Mouse (Mus musculus) urinary bladder, postnatal 10 days (tissue): ENCODE measurements around the gene Rad51c.
A peak's percentile ranks its signal among the peaks of the same experiment; 100 is the strongest.
"Not testable (repeated sequence)": the region's sequence is repeated elsewhere in the genome, so short reads cannot be mapped to it uniquely, and the experiment has no call there.

Experiments used
- DNase-seq: peaks from one replicate; pipeline ENCODE4 v3.0.0; 2022; ENCODE audit warnings: low spot score

Rad51c gene

GRCm38 (mm10) chr11:87404876-87405275 lies at the start of gene Rad51c, which contains the start of gene Tex14:
Rad51c (minus strand) TSS chr11:87404954.
Tex14 (plus strand) TSS chr11:87405065.
- no peak for DNase-seq

- no peak for DNase-seq
These were observed 49.4 kb upstream of the Rad51c start for GRCm38 (mm10) chr11:87454035-87454690.

- no peak for DNase-seq
These were observed 48.7 kb upstream of the Rad51c start for GRCm38 (mm10) chr11:87453216-87454034.

- not testable (repeated sequence) for DNase-seq
These were observed 48.0 kb upstream of the Rad51c start for GRCm38 (mm10) chr11:87452779-87453178.

- DNase-seq: not testable (repeated sequence)
These were observed 45.1 kb upstream of the Rad51c start for GRCm38 (mm10) chr11:87449847-87450246.

GRCm38 (mm10) chr11:87449200-87449547 lies 44.4 kb upstream of the Rad51c start:
- no peak for DNase-seq

- DNase-seq: not testable (repeated sequence)
These were observed 43.9 kb upstream of the Rad51c start for GRCm38 (mm10) chr11:87448476-87449199.

- peak; percentile 72 for DNase-seq
These were observed 43.3 kb upstream of the Rad51c start for GRCm38 (mm10) chr11:87448081-87448475.

- no peak for DNase-seq
These were observed 42.7 kb upstream of the Rad51c start for GRCm38 (mm10) chr11:87447429-87447828.

GRCm38 (mm10) chr11:87446159-87446558 lies 41.4 kb upstream of the Rad51c start:
- no peak for DNase-seq

- not testable (repeated sequence) for DNase-seq
These were observed 40.8 kb upstream of the Rad51c start for GRCm38 (mm10) chr11:87445593-87445992.

GRCm38 (mm10) chr11:87444735-87445428 lies 40.1 kb upstream of the Rad51c start:
- DNase-seq: no peak

GRCm38 (mm10) chr11:87444056-87444455 lies 39.3 kb upstream of the Rad51c start:
- not testable (repeated sequence) for DNase-seq

- DNase-seq: no peak
These were observed 38.7 kb upstream of the Rad51c start for GRCm38 (mm10) chr11:87443373-87443883.

- peak; percentile 34 for DNase-seq
These were observed 38.1 kb upstream of the Rad51c start for GRCm38 (mm10) chr11:87442643-87443372.

- DNase-seq: no peak
These were observed 35.2 kb upstream of the Rad51c start for GRCm38 (mm10) chr11:87439796-87440420.

GRCm38 (mm10) chr11:87436326-87437232 lies 31.8 kb upstream of the Rad51c start:
- no peak for DNase-seq

- not testable (repeated sequence) for DNase-seq
These were observed 30.4 kb upstream of the Rad51c start for GRCm38 (mm10) chr11:87435107-87435506.

- DNase-seq: no peak
These were observed 28.3 kb upstream of the Rad51c start for GRCm38 (mm10) chr11:87432933-87433669.
